9 mouse cellular contexts compared by ENCODE assay signal in genomic region chr2:165901127-165901384, GRCm38 (mm10). TPM values are rescaled to one million over a fixed set of nuclear protein-coding genes. Genes with fewer than 3 reads are reported as not detected.
DNase-seq lines count a peak whose midpoint lies in the region; ATAC-seq and TF ChIP-seq lines count a peak whose summit lies in the region.
"Had no signal": no experiment of that assay in that cellular context is flagged by ENCODE, and none has a peak within 500 bp of the region (broad histone marks: within the 10 kb centered on the region; RNA-seq: fewer than 3 reads in every experiment).

No protein-coding gene starts in this region.

- WGBS in forebrain, embryonic 12.5 days: 40% methylated on average over 3 of the region's 3 CpGs
- WGBS in forebrain, postnatal 0 days: 53% methylated on average over 3 of the region's 3 CpGs
- 27% methylated on average over 3 of the region's 3 CpGs for WGBS in kidney, postnatal 0 days
- WGBS in embryonic facial prominence, embryonic 10.5 days: 24% methylated on average over 3 of the region's 3 CpGs
- WGBS in liver, embryonic 11.5 days: 31% methylated on average over 3 of the region's 3 CpGs

- H3K4me2 ChIP-seq in forebrain, embryonic 12.5 days: no peak overlapping the region
- H3K4me2 ChIP-seq in forebrain, postnatal 0 days (ENCODE audit: low read depth): no peak overlapping the region
- peak overlapping the region; percentile 39; the same call in 1 of the 2 replicates for H3K4me2 ChIP-seq in kidney, postnatal 0 days (ENCODE audit: low read length)
- peak overlapping the region; percentile 65 for H3K4me2 ChIP-seq in liver, embryonic 11.5 days

- H3K36me3 ChIP-seq in forebrain, embryonic 12.5 days (replicated peaks): no peaks in the 10 kb centered on the region
- H3K36me3 ChIP-seq in forebrain, postnatal 0 days (ENCODE audit: insufficient read depth): no peaks in the 10 kb centered on the region
- H3K36me3 ChIP-seq in kidney, postnatal 0 days (ENCODE audit: insufficient read depth, low read length): no peaks in the 10 kb centered on the region
- H3K36me3 ChIP-seq in embryonic facial prominence, embryonic 10.5 days (replicated peaks): no peaks in the 10 kb centered on the region
- no peaks in the 10 kb centered on the region for H3K36me3 ChIP-seq in liver, embryonic 11.5 days (ENCODE audit: control insufficient read depth, insufficient read depth, low read length)

- DNase-seq in forebrain, postnatal 0 days: no peak
- no peak for DNase-seq in kidney, postnatal 0 days (ENCODE audit: low spot score)
- no peak for DNase-seq in kidney, adult 9 months
- no peak for DNase-seq in embryonic facial prominence, embryonic 10.5 days (ENCODE audit: low spot score)
- no peak for DNase-seq in liver, embryonic 11.5 days (ENCODE audit: low spot score)
- no peak for DNase-seq in MN1 (ENCODE audit: low spot score)
- DNase-seq: thymus, postnatal 4 days had no signal

- H3K4me1 ChIP-seq in forebrain, embryonic 12.5 days: peaks cover 33% of the 10 kb centered on the region
- no peaks in the 10 kb centered on the region for H3K4me1 ChIP-seq in forebrain, postnatal 0 days (ENCODE audit: insufficient read depth)
- peaks cover 18% of the 10 kb centered on the region for H3K4me1 ChIP-seq in kidney, postnatal 0 days (replicated peaks; ENCODE audit: insufficient read depth, low read length)
- H3K4me1 ChIP-seq in embryonic facial prominence, embryonic 10.5 days: peaks cover 61% of the 10 kb centered on the region
- peaks cover 40% of the 10 kb centered on the region for H3K4me1 ChIP-seq in liver, embryonic 11.5 days (replicated peaks; ENCODE audit: control insufficient read depth, insufficient read depth, low read length)

- no peak for ATAC-seq in forebrain, embryonic 12.5 days (ENCODE audit: low FRiP score)
- ATAC-seq in forebrain, postnatal 0 days: no peak
- no peak for ATAC-seq in kidney, postnatal 0 days (replicated peaks; ENCODE audit: low FRiP score, low read depth)
- ATAC-seq in liver, embryonic 11.5 days (replicated peaks; ENCODE audit: low FRiP score): no peak
- no peak for ATAC-seq in megakaryocyte progenitor cell, adult 5-6 weeks (replicated peaks; ENCODE audit: poor library complexity)

- 0 out of 2 replicates have a peak overlapping the region, but pooled peaks have one; percentile 84 for H3K27ac ChIP-seq in forebrain, embryonic 12.5 days
- H3K27ac ChIP-seq in forebrain, postnatal 0 days (ENCODE audit: low read depth, low read length): no peak overlapping the region
- H3K27ac ChIP-seq in kidney, postnatal 0 days: peak overlapping the region; percentile 94
- peak overlapping the region; percentile 92 for H3K27ac ChIP-seq in embryonic facial prominence, embryonic 10.5 days (replicated peaks)
- no peak overlapping the region for H3K27ac ChIP-seq in liver, embryonic 11.5 days (ENCODE audit: low read depth, low read length)

- no peak for TF ChIP-seq CTCF in forebrain, postnatal 0 days (IDR thresholded peaks at IDR 0.05; ENCODE audit: low read depth)
- TF ChIP-seq CTCF in kidney, postnatal 0 days (IDR thresholded peaks at IDR 0.05; ENCODE audit: low read depth): no peak

- H3K9ac ChIP-seq in forebrain, embryonic 12.5 days: no peak overlapping the region
- H3K9ac ChIP-seq in forebrain, postnatal 0 days: no peak overlapping the region
- no peak overlapping the region for H3K9ac ChIP-seq in kidney, postnatal 0 days (ENCODE audit: low read depth, low read length)
- no peak overlapping the region for H3K9ac ChIP-seq in liver, embryonic 11.5 days (ENCODE audit: low read depth, low read length)

- no peaks in the 10 kb centered on the region for H3K27me3 ChIP-seq in forebrain, embryonic 12.5 days
- no peaks in the 10 kb centered on the region for H3K27me3 ChIP-seq in forebrain, postnatal 0 days (ENCODE audit: insufficient read depth, low read length)
- no peaks in the 10 kb centered on the region for H3K27me3 ChIP-seq in kidney, postnatal 0 days (ENCODE audit: insufficient read depth, low read length)
- no peaks in the 10 kb centered on the region for H3K27me3 ChIP-seq in embryonic facial prominence, embryonic 10.5 days (replicated peaks; ENCODE audit: low read depth, poor library complexity, severe bottlenecking)
- no peaks in the 10 kb centered on the region for H3K27me3 ChIP-seq in liver, embryonic 11.5 days (replicated peaks; ENCODE audit: control insufficient read depth, insufficient read depth, low read length)

- no peak overlapping the region for H3K4me3 ChIP-seq in forebrain, embryonic 12.5 days (replicated peaks)
- H3K4me3 ChIP-seq in forebrain, postnatal 0 days (ENCODE audit: low read depth, low read length): no peak overlapping the region
- no peak overlapping the region for H3K4me3 ChIP-seq in kidney, postnatal 0 days (replicated peaks; ENCODE audit: low read depth, low read length)
- H3K4me3 ChIP-seq in embryonic facial prominence, embryonic 10.5 days: peak overlapping the region; percentile 44; the same call in 1 of the 2 replicates
- no peak overlapping the region for H3K4me3 ChIP-seq in liver, embryonic 11.5 days (ENCODE audit: low read depth, low read length)

- H3K9me3 ChIP-seq in forebrain, embryonic 12.5 days: no peaks in the 10 kb centered on the region
- no peaks in the 10 kb centered on the region for H3K9me3 ChIP-seq in forebrain, postnatal 0 days (ENCODE audit: low read length)
- no peaks in the 10 kb centered on the region for H3K9me3 ChIP-seq in kidney, postnatal 0 days (replicated peaks; ENCODE audit: low read length)
- H3K9me3 ChIP-seq in embryonic facial prominence, embryonic 10.5 days: no peaks in the 10 kb centered on the region
- H3K9me3 ChIP-seq in liver, embryonic 11.5 days (ENCODE audit: control insufficient read depth, low read length): no peaks in the 10 kb centered on the region

RNA-seq across cellular contexts. Expression of gene Zmynd8, which starts 2.2 kb away (rescaled TPM):
- 67.6 and 71.5 TPM in 2 replicates for polyA plus RNA-seq in forebrain, embryonic 12.5 days (2016; fragmentation: Nextera tagmentation; extraction: Ambion mirVana)
- total RNA-seq in forebrain, postnatal 0 days (2014; rRNA removed): 51.4 and 63.5 TPM in 2 replicates
- polyA plus RNA-seq in forebrain, postnatal 0 days (2015; fragmentation: Nextera tagmentation; extraction: Ambion mirVana): 37.7 and 45.7 TPM in 2 replicates
- polyA plus RNA-seq in kidney, postnatal 0 days (2015; fragmentation: Nextera tagmentation; extraction: Ambion mirVana): 39.6 and 41.7 TPM in 2 replicates
- 68.1 and 69.9 TPM in 2 replicates for polyA plus RNA-seq in embryonic facial prominence, embryonic 10.5 days (2016; fragmentation: Nextera tagmentation; extraction: Ambion mirVana)
- polyA plus RNA-seq in liver, embryonic 11.5 days (2014; fragmentation: Nextera tagmentation; extraction: Ambion mirVana): 49.1 and 55.8 TPM in 2 replicates
- 44.6 and 49.9 TPM in 2 replicates for total RNA-seq in megakaryocyte progenitor cell, adult 5-6 weeks (2015)
- total RNA-seq in megakaryocyte progenitor cell, adult 5-6 weeks (2017): 32.1 and 35.8 TPM in 2 replicates

Comparison
In these comparisons a context has a peak if more than half of its experiments do, and no peak if none do; other contexts are left out.
1. H3K27ac ChIP-seq: peak in forebrain, embryonic 12.5 days (single experiment), kidney, postnatal 0 days (single experiment) and embryonic facial prominence, embryonic 10.5 days (single experiment); none in forebrain, postnatal 0 days (single experiment) and liver, embryonic 11.5 days (single experiment).
2. H3K4me2 ChIP-seq: peak in kidney, postnatal 0 days (single experiment) and liver, embryonic 11.5 days (single experiment); none in forebrain, embryonic 12.5 days (single experiment) and forebrain, postnatal 0 days (single experiment).